Mouse (Mus musculus) embryo, embryonic 10.5 days (tissue): ENCODE measurements at regions not wholly inside any gene's neighbourhood (a gene's known extent, or its start where the extent isn't known, plus 50 kb on each side); places are given as distances from the start of the nearest gene placed in this dataset.
A peak's percentile ranks its signal among the peaks of the same experiment; 100 is the strongest.
"Not testable (repeated sequence)": the region's sequence is repeated elsewhere in the genome, so short reads cannot be mapped to it uniquely, and the experiment has no call there.

Experiments used
- DNase-seq: peaks from one replicate; pipeline ENCODE4 v3.0.0-alpha.2; 2015; ENCODE audit warnings: low spot score

- DNase-seq, result no peak
Measured at GRCm38 (mm10) chr3:17001871-17002270, 946.3 kb upstream of the Cypt12 start.

GRCm38 (mm10) chr3:17003136-17003535 lies 945.1 kb upstream of the Cypt12 start:
- DNase-seq, result peak; percentile 5

- DNase-seq, result no peak
Measured at GRCm38 (mm10) chr3:17014184-17015048, 933.8 kb upstream of the Cypt12 start.

- DNase-seq, result no peak
Measured at GRCm38 (mm10) chr3:17050811-17051210, 897.4 kb upstream of the Cypt12 start.

GRCm38 (mm10) chr3:17058381-17058780 lies 889.8 kb upstream of the Cypt12 start:
- not testable (repeated sequence) for DNase-seq

GRCm38 (mm10) chr3:17106261-17106660 lies 841.9 kb upstream of the Cypt12 start:
- DNase-seq, result peak; percentile 44
